Mouse (Mus musculus): ENCODE data around the gene Ptch1.

- TF ChIP-seq GATA1 (IDR thresholded peaks at IDR 0.05; ENCODE audit: low read length) (no peak), TAL1 (IDR thresholded peaks at IDR 0.05; ENCODE audit: low read length) (no peak)
Measured at GRCm38 (mm10) chr13:63506364-63506763, 67.0 kb downstream of the Ptch1 start.

Data from erythroblast, embryonic 14.5 days (primary cell).